Mouse (Mus musculus): Measurements from ENCODE around the gene B4galt5.

DNA sequence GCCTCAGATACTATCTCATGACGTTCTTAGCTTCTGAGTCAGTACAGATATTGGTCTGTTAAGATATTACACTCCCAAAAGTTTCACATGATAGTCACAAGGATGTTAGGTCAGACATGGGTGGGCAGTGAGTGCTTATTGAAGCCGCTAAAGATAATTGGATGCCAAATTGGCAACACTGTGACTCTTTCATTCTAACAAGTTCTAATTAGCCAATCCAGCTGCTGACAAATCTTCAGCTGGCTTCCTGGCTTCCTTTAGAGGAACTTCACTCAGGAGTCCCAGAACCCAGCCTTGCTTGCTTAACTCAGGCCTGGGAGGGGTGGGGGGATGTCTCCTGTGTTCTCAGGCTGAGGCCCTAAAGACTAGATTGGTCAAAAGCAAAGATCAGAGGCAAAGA lies 9.5 kb upstream of the B4galt5 start:
- no peak for TF ChIP-seq CTCF (IDR thresholded peaks at IDR 0.05; ENCODE audit: control insufficient read depth, insufficient read depth, insufficient replicate concordance, low read depth, low read length)
- TF ChIP-seq POLR2A (IDR thresholded peaks at IDR 0.05; ENCODE audit: control insufficient read depth, low read depth, low read length) = no peak
